Mouse (Mus musculus) bone marrow, adult 2 months (tissue): Measurements from ENCODE around the gene Ctnnal1.

Experiments used
- CTCF ChIP-seq: fragments of 200-500 bp; IDR thresholded peaks from 2 replicates; pipeline ENCODE4 v1.5.1; 2011; ENCODE audit warnings: low read length, control low read depth; ENCODE audit not compliant: control insufficient read depth, insufficient read depth
- POLR2A ChIP-seq: fragments of 200-500 bp; IDR thresholded peaks from 2 replicates; pipeline ENCODE4 v1.6.1; 2011; ENCODE audit warnings: low read depth, mild to moderate bottlenecking, control low read depth, low read length, borderline replicate concordance; ENCODE audit not compliant: control insufficient read depth

DNA sequence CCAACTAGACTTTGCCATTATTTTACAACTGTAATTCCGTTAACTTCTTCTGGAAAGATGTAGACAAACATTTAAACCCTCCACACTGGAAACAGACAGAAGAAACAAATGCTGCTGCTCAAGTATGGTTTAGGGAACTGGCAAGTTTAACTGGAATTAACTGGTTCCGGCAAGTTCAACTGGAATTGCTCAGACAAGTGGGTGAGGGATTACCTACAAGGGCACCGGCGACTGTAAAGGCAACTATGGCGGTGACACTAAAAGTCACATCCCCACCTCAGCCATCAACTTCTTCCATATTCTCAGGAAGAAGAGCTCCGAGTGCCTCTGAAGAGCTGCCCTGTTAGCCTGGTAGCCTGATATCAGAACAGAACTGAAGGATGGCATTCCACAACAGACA lies 49.4 kb upstream of the Ctnnal1 start:
- no peak for TF ChIP-seq POLR2A
- TF ChIP-seq CTCF, result no peak
